Mouse (Mus musculus) heart, adult 2 months (tissue): ENCODE results near the gene Gm9747. TPM values are rescaled to one million over a fixed set of nuclear protein-coding genes. Genes with fewer than 3 reads are reported as not detected.

Source experiments
- DNase-seq, 2 experiments: peaks; one replicate each; pipeline ENCODE4 v3.0.0; 2021
- H3K27ac ChIP-seq: fragments of 200-600 bp; 2 replicates; pipeline ENCODE4 v1.8.1; 2022
- H3K27me3 ChIP-seq: fragments of 200-500 bp; 2 replicates; pipeline ENCODE4 v1.6.1; 2012; ENCODE audit warnings: mild to moderate bottlenecking, low read length, inconsistent platforms, mixed read lengths; ENCODE audit not compliant: control insufficient read depth, insufficient read depth
- H3K36me3 ChIP-seq: fragments of 200-500 bp; 2 replicates; pipeline ENCODE4 v1.6.1; 2012; ENCODE audit warnings: low read length, inconsistent platforms; ENCODE audit not compliant: control insufficient read depth, insufficient read depth
- H3K4me1 ChIP-seq: fragments of 200-500 bp; 2 replicates; pipeline ENCODE4 v1.6.1; 2011; ENCODE audit warnings: low read length; ENCODE audit not compliant: control insufficient read depth, insufficient read depth
- H3K4me3 ChIP-seq: fragments of 200-600 bp; 2 replicates; pipeline ENCODE4 v1.8.1; 2022
- H3K79me2 ChIP-seq: fragments of 200-500 bp; replicated peaks from 2 replicates; pipeline ENCODE4 v1.6.1; 2012; ENCODE audit warnings: mild to moderate bottlenecking, inconsistent platforms, low read length, moderate library complexity, mixed read lengths; ENCODE audit not compliant: control insufficient read depth, insufficient read depth
- H3K9ac ChIP-seq: fragments of 200-500 bp; 2 replicates; pipeline ENCODE4 v1.6.1; 2012; ENCODE audit warnings: low read depth, mild to moderate bottlenecking, control low read depth, inconsistent platforms, low read length, mixed read lengths
- CTCF ChIP-seq: fragments of 200-600 bp; IDR thresholded peaks from 2 replicates; pipeline ENCODE4 v1.8.1; 2022; ENCODE audit warnings: antibody characterized with exemption, mild to moderate bottlenecking, moderate library complexity
- EP300 ChIP-seq: fragments of 200-500 bp; IDR thresholded peaks from 2 replicates; pipeline ENCODE4 v1.6.1; 2011; ENCODE audit warnings: low read depth, low read length, control low read depth; ENCODE audit not compliant: insufficient read depth
- POLR2A ChIP-seq: fragments of 200-500 bp; IDR thresholded peaks from 2 replicates; pipeline ENCODE4 v1.6.1; 2011; ENCODE audit warnings: mild to moderate bottlenecking, low read depth, low read length, control low read depth; ENCODE audit not compliant: insufficient read depth
- WGBS: fragments of 180-500 bp; shearing (Covaris S2); methylation state at CpG from one replicate; pipeline ENCODE4 v1.1.7; 2018; 5-methylcytosine and 5-hydroxymethylcytosine counted together
- intact Hi-C: fragments of 180-260 bp; cut with DNase I; formaldehyde crosslinking; loops from one replicate; pipeline ENCODE4 v1.15.1; 2025
- long read RNA-seq: library from polyadenylated mRNA; stranded (forward); transcript quantifications from one replicate; pipeline ENCODE4 v2.0.0, GENCODE M21; 2021
- polyA plus RNA-seq: library from polyadenylated mRNA; depleted of rRNA; stranded (reverse); fragments of >200 nt; gene quantifications from 2 replicates; pipeline ENCODE4 v1.2.3, GENCODE M21; 2012; rRNA removed
- total RNA-seq, 2 experiments: library from RNA; stranded (reverse); gene quantifications; 2 replicates each; pipeline ENCODE4 v1.2.3; 2021

The Gm9747 gene
- total RNA-seq, result not detected
- polyA plus RNA-seq, result 0.04 TPM in 1 of 2 replicates, not detected in the other
- long read RNA-seq, partial matches to known transcripts, result 0 of 2 reads
- long read RNA-seq, other reads (novel, unspliced or antisense), result 0 of 2 reads

- Histone ChIP-seq H3K27ac (no peak within 1 kb of the TSS), H3K27me3 (no peaks in the 10 kb centered on the region), H3K36me3 (peaks cover 2% of the 10 kb centered on the region), H3K9ac (no peak within 1 kb of the TSS), H3K79me2 (no peaks in the 10 kb centered on the region), H3K4me1 (no peaks in the 10 kb centered on the region), H3K4me3 (no peak within 1 kb of the TSS)
- 83% methylated on average over 3 of the region's 3 CpGs for WGBS
- no peak for DNase-seq
- intact Hi-C loops, result no loop called here
- TF ChIP-seq EP300, result no peak
- no peak for TF ChIP-seq POLR2A
- TF ChIP-seq CTCF, result no peak
Measured at GRCm38 (mm10) chr1:82232812-82233211, at the start of gene Gm9747. Gm9747 (plus strand) TSS chr1:82233112.

DNA sequence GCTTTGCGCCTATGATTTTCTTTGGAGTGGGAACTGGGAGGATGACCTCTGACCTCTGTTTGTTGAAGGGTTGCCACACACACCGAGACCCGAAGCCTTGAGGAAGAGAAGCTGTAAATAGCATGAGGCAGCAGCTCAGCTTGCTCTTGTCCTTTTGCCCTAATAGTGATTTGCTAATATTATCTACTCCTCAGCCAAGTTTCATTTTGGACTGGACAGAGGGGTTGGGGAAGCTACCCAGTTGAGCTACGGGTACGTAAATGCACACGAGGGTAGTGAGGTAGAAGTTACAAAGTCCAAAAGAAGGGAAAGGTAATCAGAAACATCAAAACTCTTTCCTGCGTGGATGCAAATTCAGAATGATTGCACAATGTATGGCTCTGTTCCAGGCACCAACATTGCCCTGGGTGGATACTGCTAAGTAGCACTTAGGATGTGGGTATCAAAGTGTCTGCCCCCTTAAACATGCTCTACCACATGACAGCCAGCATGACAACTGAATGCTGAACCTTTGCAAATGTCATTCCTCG is 48.9 kb upstream of the Gm9747 start:
- peak overlapping the region; percentile 51; the same call in 1 of the 2 replicates for H3K27ac ChIP-seq
- H3K27me3 ChIP-seq, result no peaks in the 10 kb centered on the region
- H3K9ac ChIP-seq, result no peak overlapping the region
- peak in 1 of 2 experiments; percentile 21 for DNase-seq
- H3K4me1 ChIP-seq, result no peaks in the 10 kb centered on the region; the same call in none of the 2 replicates
- H3K4me3 ChIP-seq, result no peak overlapping the region
- peaks cover 2% of the 10 kb centered on the region; the same call in 1 of the 2 replicates for H3K36me3 ChIP-seq
- WGBS, result 56% methylated on average over 8 of the region's 8 CpGs
- TF ChIP-seq CTCF (no peak), EP300 (no peak), POLR2A (no peak)
- intact Hi-C loops, result no loop called here
- no peaks in the 10 kb centered on the region for H3K79me2 ChIP-seq

DNA sequence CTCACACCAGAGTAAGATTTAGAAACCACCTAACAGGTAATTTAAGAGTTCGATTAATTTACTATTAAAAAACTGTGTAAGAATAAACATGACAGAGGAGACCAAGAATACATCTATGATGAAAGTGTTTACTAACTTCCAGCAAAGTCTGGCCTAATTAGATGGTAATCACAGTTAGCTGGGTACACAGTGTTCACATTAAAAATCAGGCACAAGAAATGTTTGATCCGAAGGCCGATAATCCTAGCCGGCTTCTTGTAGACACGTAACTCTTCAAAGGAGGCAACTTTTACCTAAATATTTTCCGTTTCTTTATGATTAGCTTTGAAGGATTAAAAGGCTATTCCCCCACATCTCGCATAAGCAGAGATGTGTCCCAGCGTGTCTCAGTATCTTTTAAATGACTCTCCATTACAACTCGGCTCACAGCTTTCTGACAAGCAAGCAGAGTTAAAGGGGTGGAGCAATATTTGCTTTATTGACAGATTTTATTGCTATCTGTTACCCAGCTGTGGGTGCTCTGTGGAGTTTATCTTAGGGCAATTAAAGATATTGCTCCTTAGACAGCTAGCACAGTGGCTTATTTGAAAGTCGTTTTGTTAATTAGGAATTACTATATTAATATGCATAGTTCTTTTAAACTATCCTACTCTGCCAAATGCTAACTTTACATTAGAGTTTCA is 44.2 kb upstream of the Gm9747 start:
- H3K79me2 ChIP-seq, result no peaks in the 10 kb centered on the region
- H3K4me1 ChIP-seq, result no peaks in the 10 kb centered on the region; the same call in none of the 2 replicates
- H3K4me3 ChIP-seq, result no peak overlapping the region
- no peaks in the 10 kb centered on the region for H3K27me3 ChIP-seq
- no peak overlapping the region for H3K27ac ChIP-seq
- TF ChIP-seq EP300 (no peak), POLR2A (no peak), CTCF (no peak)
- no peak overlapping the region for H3K9ac ChIP-seq
- H3K36me3 ChIP-seq, result peaks cover under 1% of the 10 kb centered on the region; the same call in 1 of the 2 replicates
- intact Hi-C loops, result no loop called here
- 84% methylated on average over 10 of the region's 10 CpGs for WGBS
- DNase-seq, result no peak

DNA sequence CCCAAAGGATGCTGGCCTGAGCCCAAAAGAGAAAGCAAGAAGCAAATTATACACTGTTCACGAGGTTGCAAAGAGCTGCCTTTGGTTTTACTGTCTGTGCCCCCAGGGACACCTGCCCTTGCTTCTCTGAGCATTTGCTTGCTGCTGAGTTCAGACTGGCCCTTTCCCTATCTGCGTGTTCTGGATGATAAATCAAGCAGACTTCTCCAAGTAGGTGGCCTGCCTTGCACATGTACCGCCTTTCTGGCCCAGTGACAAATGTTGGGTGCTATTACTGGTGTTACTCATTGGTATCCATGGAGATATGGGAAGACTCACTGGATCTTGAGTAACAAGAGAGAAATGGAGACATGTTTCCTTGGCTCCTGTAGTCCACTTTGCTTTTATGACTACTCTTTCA is 43.4 kb upstream of the Gm9747 start:
- no peak overlapping the region for H3K4me3 ChIP-seq
- no peak overlapping the region for H3K27ac ChIP-seq
- no peaks in the 10 kb centered on the region for H3K36me3 ChIP-seq
- H3K79me2 ChIP-seq, result no peaks in the 10 kb centered on the region
- no peaks in the 10 kb centered on the region for H3K27me3 ChIP-seq
- no peaks in the 10 kb centered on the region for H3K4me1 ChIP-seq
- intact Hi-C loops, result no loop called here
- H3K9ac ChIP-seq, result no peak overlapping the region
- peak; percentile 25 to 53 for DNase-seq
- TF ChIP-seq CTCF (no peak), POLR2A (no peak), EP300 (no peak)
- 40% methylated on average over 3 of the region's 3 CpGs for WGBS

GRCm38 (mm10) chr1:82191579-82191978 is 41.3 kb upstream of the Gm9747 start:
- H3K27ac ChIP-seq, result no peak overlapping the region
- no peaks in the 10 kb centered on the region for H3K4me1 ChIP-seq
- no peaks in the 10 kb centered on the region for H3K79me2 ChIP-seq
- H3K4me3 ChIP-seq, result no peak overlapping the region
- 45% methylated on average over 3 of the region's 3 CpGs for WGBS
- H3K9ac ChIP-seq, result no peak overlapping the region
- H3K27me3 ChIP-seq, result no peaks in the 10 kb centered on the region
- DNase-seq, result no peak
- intact Hi-C loops, result loop anchor here (10.0 kb wide), 2 partner anchors 177 to 243 kb away; no protein-coding TSS in a partner anchor
- H3K36me3 ChIP-seq, result no peaks in the 10 kb centered on the region
- TF ChIP-seq POLR2A, result no peak

DNA sequence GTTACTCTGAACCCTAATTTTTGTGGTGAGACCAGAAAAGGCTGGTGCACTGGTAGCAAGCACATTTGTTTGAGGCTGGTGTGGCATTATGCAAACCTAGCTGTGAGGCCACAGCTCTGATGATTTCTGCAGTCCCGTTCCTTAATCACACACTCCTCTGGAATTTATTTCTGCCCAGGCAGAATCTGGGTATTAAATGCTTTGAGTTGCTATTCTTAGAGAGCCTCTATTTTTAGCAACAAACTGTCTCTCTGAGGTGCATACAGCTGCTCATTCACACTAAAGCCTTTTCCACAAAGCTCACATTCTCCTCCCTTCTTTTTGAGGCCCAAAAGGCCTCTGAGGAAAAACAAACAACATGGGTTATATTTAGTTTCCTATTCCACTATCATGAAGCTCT is 33.0 kb upstream of the Gm9747 start:
- no peak overlapping the region; the same call in 1 of the 2 replicates for H3K9ac ChIP-seq
- H3K79me2 ChIP-seq, result no peaks in the 10 kb centered on the region
- WGBS, result 7% methylated on average over 1 of the region's 1 CpGs
- no peak overlapping the region for H3K4me3 ChIP-seq
- TF ChIP-seq POLR2A (no peak), EP300 (no peak), CTCF (no peak)
- intact Hi-C loops, result loop anchor here (2.0 to 10.0 kb wide), 5 partner anchors 42 to 505 kb away; no protein-coding TSS in a partner anchor
- no peak for DNase-seq
- H3K27ac ChIP-seq, result peak overlapping the region; percentile 75
- peaks cover 3% of the 10 kb centered on the region for H3K36me3 ChIP-seq
- H3K27me3 ChIP-seq, result no peaks in the 10 kb centered on the region
- H3K4me1 ChIP-seq, result peaks cover 1% of the 10 kb centered on the region; the same call in 1 of the 2 replicates
